Mouse (Mus musculus) brown adipose tissue, adult 24 weeks (tissue): Measurements from ENCODE around the gene Klhl18. TPM values are rescaled to one million over a fixed set of nuclear protein-coding genes. Genes with fewer than 3 reads are reported as not detected.
"Not testable (repeated sequence)": the region's sequence is repeated elsewhere in the genome, so short reads cannot be mapped to it uniquely, and the experiment has no call there.

Source experiments
- H3K27ac ChIP-seq: fragments of 200-500 bp; replicated peaks from 2 replicates; pipeline ENCODE4 v1.5.1; 2012; ENCODE audit warnings: low read depth, mild to moderate bottlenecking, low read length
- H3K4me1 ChIP-seq: fragments of 200-500 bp; 2 replicates; pipeline ENCODE4 v1.6.1; 2012; ENCODE audit warnings: low read length, mixed read lengths; ENCODE audit not compliant: control insufficient read depth, insufficient read depth, insufficient read length
- H3K4me3 ChIP-seq: fragments of 200-500 bp; 2 replicates; pipeline ENCODE4 v1.5.1; 2012; ENCODE audit warnings: low read depth, mild to moderate bottlenecking, low read length, moderate library complexity; ENCODE audit not compliant: insufficient read depth
- polyA plus RNA-seq: library from polyadenylated mRNA; stranded (reverse); fragments of >200 nt; gene quantifications from 2 replicates; pipeline ENCODE4 v1.2.4, GENCODE M21; 2012; ENCODE audit not compliant: missing spikeins, insufficient read depth, insufficient read length

Gene Klhl18
- polyA plus RNA-seq, 1 experiment = 6.3 TPM

DNA sequence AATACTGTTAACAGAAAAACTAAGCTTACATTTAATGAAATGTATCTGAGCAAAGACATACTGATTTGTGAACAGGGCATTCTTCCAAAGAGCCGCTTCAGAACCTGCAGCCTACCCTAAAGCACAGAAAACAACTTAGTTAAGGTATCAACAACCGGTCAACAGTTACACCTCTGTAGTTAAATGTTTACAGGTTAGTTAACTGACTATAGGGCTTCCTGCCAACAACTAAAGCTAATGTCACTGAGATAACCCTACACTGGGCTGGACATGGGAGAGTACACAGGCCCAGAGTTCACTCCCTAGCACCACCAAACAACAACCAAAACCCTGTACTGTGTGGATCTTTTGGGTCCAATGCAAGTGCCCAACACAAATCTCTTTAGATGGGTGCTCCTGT, 73.8 kb downstream of the Klhl18 start:
- H3K4me1 ChIP-seq = peaks cover 6% of the 10 kb centered on the region
- no peak overlapping the region for H3K4me3 ChIP-seq
- no peak overlapping the region for H3K27ac ChIP-seq

DNA sequence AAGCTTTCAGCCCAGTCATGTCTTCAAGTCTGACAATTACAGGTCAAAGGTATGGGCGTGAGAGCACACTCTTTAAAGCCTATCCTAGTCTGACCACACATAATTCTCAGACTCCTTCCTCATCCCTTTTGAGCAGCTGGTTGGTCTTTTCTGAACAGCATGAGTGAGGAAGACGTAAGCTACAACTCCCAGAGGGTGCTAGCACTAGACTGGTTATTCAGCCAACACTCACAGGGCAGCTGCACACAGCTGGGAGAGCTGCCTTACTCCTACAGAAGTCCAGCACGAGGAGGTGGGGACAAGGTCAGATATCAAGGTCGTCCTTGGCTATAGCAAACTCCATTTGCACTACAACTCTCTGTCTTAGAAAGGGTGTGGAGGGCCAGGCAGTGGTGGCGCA, 75.8 kb downstream of the Klhl18 start:
- Histone ChIP-seq H3K27ac (no peak overlapping the region), H3K4me1 (peaks cover 4% of the 10 kb centered on the region; the same call in 1 of the 2 replicates), H3K4me3 (no peak overlapping the region)

DNA sequence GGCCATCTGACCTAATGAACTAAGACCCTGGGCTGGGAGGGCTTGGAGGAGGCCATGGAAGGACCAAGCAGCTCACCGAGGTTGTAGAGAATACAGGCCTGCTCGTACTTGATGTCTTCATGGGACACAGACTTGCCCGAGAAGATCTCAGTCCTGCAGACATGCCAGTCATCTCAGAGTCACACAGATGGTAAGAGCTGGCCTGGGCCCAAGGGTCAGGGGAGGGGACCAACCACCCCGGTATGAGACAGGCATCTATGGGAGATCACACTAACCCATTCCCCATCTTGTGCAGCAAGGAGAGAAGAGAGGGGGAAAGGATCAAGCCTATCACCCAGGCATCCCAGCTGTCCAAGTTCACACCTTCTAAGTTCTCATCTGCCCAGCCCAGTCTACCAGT, 83.2 kb downstream of the Klhl18 start:
- Histone ChIP-seq H3K4me3 (no peak overlapping the region), H3K27ac (no peak overlapping the region), H3K4me1 (no peaks in the 10 kb centered on the region)

DNA sequence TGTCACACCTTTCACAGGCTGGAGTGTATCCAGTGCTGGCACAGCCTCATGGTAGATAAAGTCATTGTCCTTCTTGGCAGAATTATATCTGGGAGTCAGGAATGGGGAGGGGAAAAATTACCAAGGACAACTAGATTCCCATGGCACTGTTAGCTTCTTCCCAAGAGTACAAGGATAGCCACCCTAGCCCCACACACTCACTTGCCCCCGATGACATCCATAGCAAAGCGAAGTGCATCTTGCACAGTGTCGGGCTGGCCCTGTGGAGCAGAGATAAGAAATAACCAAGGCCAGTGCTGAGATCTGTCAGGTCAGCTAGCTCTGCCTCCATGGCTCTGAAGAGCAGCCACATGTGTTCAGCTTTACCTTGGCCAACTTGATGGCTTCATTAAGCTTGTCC, 85.7 kb downstream of the Klhl18 start:
- no peak overlapping the region for H3K27ac ChIP-seq
- H3K4me1 ChIP-seq = no peaks in the 10 kb centered on the region
- no peak overlapping the region for H3K4me3 ChIP-seq

DNA sequence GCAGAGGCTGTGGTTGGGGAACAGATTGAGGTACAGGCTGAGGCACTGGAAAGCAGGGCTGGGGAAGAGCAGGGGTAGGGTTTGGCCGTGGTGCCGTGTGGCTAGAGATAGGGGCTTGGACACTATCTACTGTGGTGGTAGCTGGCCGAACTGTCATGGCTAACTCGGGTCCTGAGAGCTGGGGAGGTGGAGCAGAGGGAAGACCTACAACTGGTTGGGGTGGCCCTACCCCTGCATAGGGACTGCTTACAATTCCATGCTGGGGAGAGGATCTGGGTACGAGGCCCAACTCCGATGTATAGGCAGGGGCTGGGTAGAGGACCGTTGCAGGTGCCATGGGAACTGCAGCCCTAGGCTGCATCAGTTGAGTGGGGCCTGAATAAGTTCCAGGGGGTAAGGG, 88.5 kb downstream of the Klhl18 start:
- no peaks in the 10 kb centered on the region for H3K4me1 ChIP-seq
- H3K27ac ChIP-seq = no peak overlapping the region
- H3K4me3 ChIP-seq = no peak overlapping the region

DNA sequence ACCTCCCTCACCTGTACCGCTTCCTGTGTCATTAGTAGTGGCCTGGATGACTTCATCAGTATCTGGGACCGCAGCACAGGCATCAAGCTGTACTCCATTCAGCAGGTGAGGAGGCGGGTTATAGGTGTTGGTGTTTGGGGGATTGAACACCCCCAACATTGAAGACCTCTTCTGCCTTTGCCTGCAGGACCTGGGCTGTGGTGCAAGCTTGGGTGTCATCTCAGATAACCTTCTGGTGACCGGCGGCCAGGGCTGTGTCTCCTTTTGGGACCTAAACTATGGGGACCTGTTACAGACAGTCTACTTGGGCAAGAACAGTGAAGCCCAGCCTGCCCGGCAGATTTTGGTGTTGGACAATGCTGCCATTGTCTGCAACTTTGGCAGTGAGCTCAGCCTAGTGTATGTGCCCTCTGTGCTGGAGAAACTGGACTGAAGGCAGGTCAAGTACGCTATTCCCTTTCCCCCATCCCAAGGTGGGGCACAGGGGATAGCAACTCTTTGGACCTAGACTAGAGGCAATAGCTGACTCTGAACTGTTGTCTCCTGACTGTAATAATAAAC, 92.0 kb downstream of the Klhl18 start:
- no peak overlapping the region for H3K27ac ChIP-seq
- no peak overlapping the region for H3K4me3 ChIP-seq

DNA sequence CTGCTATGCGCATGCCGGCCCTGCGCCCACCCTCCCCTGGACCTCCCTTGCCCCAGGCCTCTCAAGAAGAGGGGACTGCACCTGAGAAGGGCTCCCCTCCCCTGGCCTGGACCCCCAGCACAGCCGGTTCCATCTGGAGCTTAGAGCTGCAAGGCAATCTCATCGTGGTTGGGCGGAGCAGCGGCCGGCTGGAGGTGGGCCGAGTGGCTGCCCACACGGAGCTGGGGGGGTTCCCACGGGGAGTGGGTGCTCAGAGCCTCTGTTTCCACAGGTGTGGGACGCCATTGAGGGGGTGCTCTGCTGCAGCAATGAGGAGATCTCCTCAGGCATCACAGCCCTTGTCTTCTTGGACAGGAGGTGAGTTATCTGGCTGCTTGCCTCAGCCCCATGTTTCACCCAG, 95.2 kb downstream of the Klhl18 start:
- Histone ChIP-seq H3K27ac (no peak overlapping the region), H3K4me1 (no peaks in the 10 kb centered on the region), H3K4me3 (no peak overlapping the region)

More for the DNA sequence above, 92.0 kb downstream of the Klhl18 start:
- H3K4me1 ChIP-seq = no peaks in the 10 kb centered on the region

DNA sequence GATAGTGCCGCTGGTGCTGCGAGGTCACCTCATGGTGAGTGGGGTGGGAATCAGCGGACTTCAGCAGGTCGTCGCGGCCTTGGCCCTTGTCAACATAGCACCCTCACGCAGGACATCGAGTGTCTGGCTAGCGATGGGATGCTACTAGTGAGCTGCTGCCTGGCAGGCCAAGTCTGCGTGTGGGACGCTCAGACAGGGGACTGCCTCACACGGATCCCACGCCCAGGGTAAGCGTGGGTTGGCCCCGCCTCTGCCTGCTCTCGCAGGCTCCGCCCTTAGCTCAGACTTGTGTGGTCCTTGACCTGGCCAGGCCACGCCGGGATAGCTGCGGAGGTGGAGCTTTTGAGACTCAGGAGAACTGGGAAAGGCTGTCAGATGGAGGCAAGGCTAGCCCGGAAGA, 95.8 kb downstream of the Klhl18 start:
- no peak overlapping the region for H3K4me3 ChIP-seq
- H3K27ac ChIP-seq = no peak overlapping the region
- no peaks in the 10 kb centered on the region for H3K4me1 ChIP-seq

DNA sequence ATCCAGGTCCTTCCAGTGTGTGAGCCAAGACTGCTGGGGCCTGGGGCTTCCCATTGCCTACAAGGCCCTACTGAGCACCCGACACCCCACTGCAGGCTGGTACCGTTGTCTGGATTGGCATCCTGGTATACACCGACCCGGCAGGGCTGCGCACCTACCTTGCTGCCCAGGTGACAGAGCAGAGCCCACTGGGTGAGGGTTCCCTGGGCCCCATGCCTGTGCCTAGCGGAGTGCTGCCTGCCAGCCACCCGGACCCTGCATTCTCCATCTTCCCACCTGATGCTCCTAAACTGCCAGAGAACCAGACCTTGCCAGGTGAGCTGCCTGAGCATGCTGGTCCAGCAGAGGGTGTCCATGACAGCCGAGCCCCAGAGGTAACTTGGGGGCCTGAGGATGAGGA, 97.1 kb downstream of the Klhl18 start:
- Histone ChIP-seq H3K27ac (no peak overlapping the region), H3K4me1 (no peaks in the 10 kb centered on the region), H3K4me3 (no peak overlapping the region)

DNA sequence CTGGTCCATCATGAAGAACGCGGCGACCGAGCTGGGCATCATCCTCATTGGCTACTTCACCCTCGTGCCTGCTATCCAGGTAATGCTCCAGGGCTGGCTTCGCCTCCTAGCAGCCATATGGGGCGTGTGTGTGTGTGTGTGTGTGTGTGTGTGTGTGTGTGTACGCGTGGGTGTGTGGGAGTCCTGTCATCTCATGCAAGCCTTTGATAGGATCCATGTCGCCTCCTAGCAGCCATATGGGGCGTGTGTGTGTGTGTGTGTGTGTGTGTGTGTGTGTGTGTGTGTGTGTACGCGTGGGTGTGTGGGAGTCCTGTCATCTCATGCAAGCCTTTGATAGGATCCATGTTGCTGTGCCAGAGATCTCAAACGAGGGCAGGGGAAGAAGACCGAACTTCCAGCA, 98.8 kb downstream of the Klhl18 start:
- H3K27ac ChIP-seq, H3K4me1 ChIP-seq, H3K4me3 ChIP-seq: not testable (repeated sequence)

Other genes starting within 250 kb of the Klhl18 start
- gene Cspg5, start 232.9 kb downstream of the Klhl18 start, polyA plus RNA-seq = 0.92 and 1.1 TPM in 2 replicates
- gene Elp6, start 171.5 kb downstream of the Klhl18 start, polyA plus RNA-seq = 4.9 and 6.4 TPM in 2 replicates
- gene Scap, start 143.4 kb downstream of the Klhl18 start, polyA plus RNA-seq = 14.6 and 18.7 TPM in 2 replicates
- gene Ptpn23, start 68.5 kb downstream of the Klhl18 start, polyA plus RNA-seq = 5.9 and 7.8 TPM in 2 replicates
- not detected in 2 replicates for gene Ngp, start 56.9 kb downstream of the Klhl18 start, polyA plus RNA-seq
- gene Kif9, start 264 bp upstream of the Klhl18 start, polyA plus RNA-seq = 0.40 and 0.54 TPM in 2 replicates
- 16.3 and 31.6 TPM in 2 replicates for gene Setd2, start 55.9 kb upstream of the Klhl18 start, polyA plus RNA-seq
- gene Nradd, start 147.8 kb upstream of the Klhl18 start, polyA plus RNA-seq = 1.7 and 3.0 TPM in 2 replicates
- gene Nbeal2, start 177.5 kb upstream of the Klhl18 start, polyA plus RNA-seq = 2.2 and 4.8 TPM in 2 replicates
- gene Ccdc12, start 179.8 kb upstream of the Klhl18 start, polyA plus RNA-seq = 44.7 and 46.2 TPM in 2 replicates